Mouse (Mus musculus) olfactory bulb, adult 2 months (tissue): Measurements from ENCODE around the gene Gm20795. TPM values are rescaled to one million over a fixed set of nuclear protein-coding genes. Genes with fewer than 3 reads are reported as not detected.
"Not testable (repeated sequence)": the region's sequence is repeated elsewhere in the genome, so short reads cannot be mapped to it uniquely, and the experiment has no call there.

Experiments used
- H3K27ac ChIP-seq: fragments of 200-500 bp; 2 replicates; pipeline ENCODE4 v1.5.1; 2012; ENCODE audit warnings: low read depth, low read length; ENCODE audit not compliant: insufficient read depth
- H3K4me1 ChIP-seq: fragments of 200-500 bp; 2 replicates; pipeline ENCODE4 v1.6.1; 2012; ENCODE audit warnings: low read length; ENCODE audit not compliant: control insufficient read depth, insufficient read depth
- H3K4me3 ChIP-seq: fragments of 200-500 bp; 2 replicates; pipeline ENCODE4 v1.5.1; 2012; ENCODE audit warnings: mild to moderate bottlenecking, low read depth, low read length, moderate library complexity; ENCODE audit not compliant: insufficient read depth
- WGBS: fragments of 180-500 bp; shearing (Covaris S2); methylation state at CpG from one replicate; pipeline ENCODE4 v1.1.7; 2018; 5-methylcytosine and 5-hydroxymethylcytosine counted together
- polyA plus RNA-seq: library from polyadenylated mRNA; stranded (reverse); fragments of >200 nt; gene quantifications from 2 replicates; pipeline ENCODE4 v1.2.4, GENCODE M21; 2012; ENCODE audit warnings: low replicate concordance; ENCODE audit not compliant: missing spikeins, insufficient read depth, insufficient read length

Gm20795 gene
- not detected in 2 replicates for polyA plus RNA-seq

DNA sequence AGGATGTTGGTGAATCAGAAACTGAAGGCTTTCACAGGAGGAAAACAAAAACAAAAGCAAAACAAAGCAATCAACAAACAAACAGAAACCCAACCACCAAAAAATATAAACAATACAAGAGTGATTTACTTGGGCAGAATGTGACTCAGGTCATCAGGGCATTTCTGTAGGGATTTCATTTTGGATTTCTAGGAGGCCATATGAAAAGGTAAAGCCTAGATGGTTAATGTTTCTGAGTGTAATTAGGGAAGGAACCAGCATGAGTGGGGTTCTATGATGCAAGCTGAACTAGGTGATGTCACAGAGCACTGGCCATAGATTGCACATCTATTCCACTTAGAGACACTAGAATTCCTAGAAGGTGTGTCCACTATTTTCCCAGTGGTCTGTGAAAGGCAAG is at the start of gene Gm20795:
Gene Gm20795 (plus strand): TSS at position 301 of the 400 bp plus-strand sequence.
- not testable (repeated sequence) for H3K4me3 ChIP-seq, H3K27ac ChIP-seq, H3K4me1 ChIP-seq

DNA sequence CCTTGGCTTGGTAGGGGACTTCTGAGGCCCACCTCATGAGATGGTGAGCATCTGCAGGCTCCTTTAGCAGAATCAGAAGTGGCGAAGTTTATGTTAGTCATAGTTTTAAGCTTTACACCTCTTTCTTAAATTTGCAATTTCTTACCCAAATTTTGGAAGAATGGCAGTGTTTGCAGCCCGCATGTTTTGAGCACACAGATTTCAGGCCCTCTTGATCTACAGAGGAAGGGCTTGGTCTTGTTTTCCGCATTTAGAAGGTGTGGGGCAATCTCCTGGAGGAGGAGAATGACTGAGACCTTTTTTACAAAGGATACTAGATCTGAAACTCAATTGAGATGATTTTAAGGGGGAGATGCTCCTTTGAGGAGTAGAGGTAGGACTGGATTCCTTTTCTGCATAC is 29.0 kb upstream of the Gm20795 start, which contains the start of gene Gm21797:
Gene Gm21797 (minus strand): TSS at position 101 of the 400 bp plus-strand sequence.
- not testable (repeated sequence) for H3K4me1 ChIP-seq, H3K27ac ChIP-seq, H3K4me3 ChIP-seq
- no CpG with 5 or more reads among the region's 3 CpGs for whole genome bisulfite sequencing

Other genes starting within 250 kb of the Gm20795 start
- gene Gm21852, start 152.9 kb upstream of the Gm20795 start, polyA plus RNA-seq = not detected in 2 replicates
- gene Gm21797, start 29.1 kb upstream of the Gm20795 start, polyA plus RNA-seq = not detected in 2 replicates